Mouse (Mus musculus) CH12.LX (cell line): Measurements from ENCODE around the gene Aldh6a1. TPM values are rescaled to one million over a fixed set of nuclear protein-coding genes. Genes with fewer than 3 reads are reported as not detected.

Source experiments
- DNase-seq: peaks from one replicate; pipeline ENCODE4 v3.0.0-alpha.2; 2013; ENCODE audit errors: extremely low read depth
- H3K27ac ChIP-seq: 2 replicates; pipeline ENCODE4 v1.5.1; 2012; ENCODE audit warnings: low read depth, mild to moderate bottlenecking, control low read depth, moderate library complexity; ENCODE audit not compliant: insufficient read depth
- H3K27me3 ChIP-seq: replicated peaks from 2 replicates; pipeline ENCODE3; 2012; ENCODE audit warnings: inconsistent platforms
- H3K36me3 ChIP-seq, 2 experiments: replicated peaks in 1 of 2; 2 replicates each; pipeline versions ENCODE3 to v1.6.1; 2012; ENCODE audit warnings: inconsistent platforms in 1 of 2, low read length in 1 of 2, mild to moderate bottlenecking in 1 of 2, mixed read lengths in 1 of 2, moderate library complexity in 1 of 2; ENCODE audit not compliant: control insufficient read depth in 1 of 2, insufficient read depth in 1 of 2
- H3K4me1 ChIP-seq, 2 experiments: 2 replicates each; pipeline ENCODE4 v1.6.1; 2012; ENCODE audit warnings: inconsistent platforms in 1 of 2, moderate library complexity in 1 of 2; ENCODE audit not compliant: insufficient read depth in 2 of 2, control insufficient read depth in 1 of 2
- H3K4me2 ChIP-seq: 2 replicates; pipeline ENCODE4 v1.6.1; 2012; ENCODE audit warnings: low read depth, mild to moderate bottlenecking, control low read depth; ENCODE audit not compliant: poor library complexity, insufficient read depth, severe bottlenecking
- H3K4me3 ChIP-seq, 3 experiments: fragments of 150-350 bp in 1 of 3; sonication (generic) in 1 of 3; replicated peaks in 1 of 3; 2 replicates each; pipeline versions ENCODE3 to v1.5.1; 2011 to 2012; ENCODE audit warnings: low read depth in 2 of 3, low read length in 2 of 3, mild to moderate bottlenecking in 2 of 3, moderate library complexity in 2 of 3, control low read depth in 1 of 3, improper control_type of control experiment in 1 of 3, inconsistent platforms in 1 of 3, mixed read lengths in 1 of 3; ENCODE audit not compliant: poor library complexity in 1 of 3
- H3K79me2 ChIP-seq: replicated peaks from 2 replicates; pipeline ENCODE4 v1.6.1; 2012; ENCODE audit warnings: mild to moderate bottlenecking, moderate library complexity; ENCODE audit not compliant: control insufficient read depth, poor library complexity, insufficient read depth, severe bottlenecking; ENCODE audit errors: extremely low read depth
- H3K9ac ChIP-seq: 2 replicates; pipeline ENCODE4 v1.6.1; 2012; ENCODE audit warnings: low read depth, mild to moderate bottlenecking, control low read depth, moderate library complexity; ENCODE audit not compliant: insufficient read depth
- H3K9me3 ChIP-seq: replicated peaks from 2 replicates; pipeline ENCODE3; 2012; ENCODE audit warnings: low read length, inconsistent platforms, mixed read lengths
- BHLHE40 ChIP-seq: IDR thresholded peaks from 2 replicates; pipeline ENCODE4 v1.6.1; 2011; ENCODE audit warnings: mild to moderate bottlenecking, low read depth, low read length, improper control_type of control experiment
- CHD2 ChIP-seq: IDR thresholded peaks from 2 replicates; pipeline ENCODE4 v1.6.1; 2011; ENCODE audit warnings: low read length, improper control_type of control experiment
- CTCF ChIP-seq, 2 experiments: IDR thresholded peaks in 1 of 2; conservative IDR thresholded peaks in 1 of 2; 2 replicates each; pipeline ENCODE4 v1.5.1; 2011 to 2012; ENCODE audit warnings: low read depth in 2 of 2, low read length in 2 of 2, improper control_type of control experiment in 1 of 2, inconsistent platforms in 1 of 2, mild to moderate bottlenecking in 1 of 2, moderate library complexity in 1 of 2
- E2F4 ChIP-seq: IDR thresholded peaks from 2 replicates; pipeline ENCODE4 v1.6.1; 2011; ENCODE audit warnings: low read depth, low read length, improper control_type of control experiment; ENCODE audit not compliant: insufficient replicate concordance
- EP300 ChIP-seq: IDR thresholded peaks from 2 replicates; pipeline ENCODE4 v1.6.1; 2011; ENCODE audit warnings: low read length, improper control_type of control experiment
- HCFC1 ChIP-seq: IDR thresholded peaks from 2 replicates; pipeline ENCODE4 v1.6.1; 2012; ENCODE audit warnings: low read depth, mild to moderate bottlenecking, inconsistent platforms, low read length, improper control_type of control experiment
- JUN ChIP-seq: IDR thresholded peaks from 2 replicates; pipeline ENCODE4 v1.6.1; 2011; ENCODE audit warnings: low read depth, mild to moderate bottlenecking, low read length, improper control_type of control experiment, moderate library complexity; ENCODE audit not compliant: insufficient read depth
- JUND ChIP-seq: conservative IDR thresholded peaks from 2 replicates; pipeline ENCODE4 v1.6.1; 2011; ENCODE audit warnings: low read depth, low read length, improper control_type of control experiment
- KAT2A ChIP-seq: IDR thresholded peaks from 2 replicates; pipeline ENCODE4 v1.6.1; 2012; ENCODE audit warnings: low read length, improper control_type of control experiment, inconsistent platforms; ENCODE audit not compliant: insufficient replicate concordance
- MEF2A ChIP-seq: IDR thresholded peaks from 2 replicates; pipeline ENCODE4 v1.6.1; 2014; ENCODE audit warnings: low read depth, mild to moderate bottlenecking, inconsistent platforms, low read length, improper control_type of control experiment, borderline replicate concordance
- NRF1 ChIP-seq: IDR thresholded peaks from 2 replicates; pipeline ENCODE4 v1.6.1; 2014; ENCODE audit warnings: low read depth, mild to moderate bottlenecking, inconsistent platforms, low read length, improper control_type of control experiment, moderate library complexity
- PAX5 ChIP-seq: IDR thresholded peaks from 2 replicates; pipeline ENCODE4 v1.6.1; 2012; ENCODE audit warnings: low read length, inconsistent platforms, mixed read lengths
- SIN3A ChIP-seq: IDR thresholded peaks from 2 replicates; pipeline ENCODE4 v1.6.1; 2012; ENCODE audit warnings: low read length, improper control_type of control experiment, inconsistent platforms
- SMC3 ChIP-seq: IDR thresholded peaks from 2 replicates; pipeline ENCODE4 v1.6.1; 2011; ENCODE audit warnings: low read depth, low read length, improper control_type of control experiment
- TBP ChIP-seq: conservative IDR thresholded peaks from 2 replicates; pipeline ENCODE4 v1.6.1; 2011; ENCODE audit warnings: low read depth, low read length, improper control_type of control experiment
- TCF12 ChIP-seq: IDR thresholded peaks from 2 replicates; pipeline ENCODE4 v1.6.1; 2014; ENCODE audit warnings: low read depth, mild to moderate bottlenecking, inconsistent platforms, low read length, improper control_type of control experiment
- USF1 ChIP-seq: IDR thresholded peaks from 2 replicates; pipeline ENCODE4 v1.6.1; 2014; ENCODE audit warnings: low read depth, mild to moderate bottlenecking, inconsistent platforms, low read length, improper control_type of control experiment
- ZC3H11A ChIP-seq: IDR thresholded peaks from 2 replicates; pipeline ENCODE4 v1.6.1; 2012; ENCODE audit warnings: low read depth, mild to moderate bottlenecking, inconsistent platforms, low read length, improper control_type of control experiment
- ZMIZ1 ChIP-seq: IDR thresholded peaks from 2 replicates; pipeline ENCODE4 v1.6.1; 2012; ENCODE audit warnings: low read depth, mild to moderate bottlenecking, inconsistent platforms, low read length, improper control_type of control experiment
- ZNF384 ChIP-seq: IDR thresholded peaks from 2 replicates; pipeline ENCODE4 v1.6.1; 2012; ENCODE audit warnings: low read depth, low read length, improper control_type of control experiment, inconsistent platforms
- dilution Hi-C: fragments of 300-500 bp; cut with MboI; formaldehyde crosslinking; loops from 2 replicates; pipeline ENCODE4 v1.14.3; 2020; ENCODE audit warnings: low sequenced_read_pairs; ENCODE audit not compliant: extremely low pct_unique_long_range_greater_than_20kb, extremely low pct_ligation_motif_present
- in situ Hi-C: fragments of 300-500 bp; cut with MboI; formaldehyde crosslinking; loops from 3 replicates; pipeline ENCODE4 v1.14.3; 2019; ENCODE audit warnings: low sequenced_read_pairs, low pct_ligation_motif_present, low pct_unique_long_range_greater_than_20kb, mixed read lengths
- polyA plus RNA-seq: library from polyadenylated mRNA; unstranded; fragments of >175 nt; gene quantifications from 2 replicates; pipeline ENCODE4 v1.2.1, GENCODE M21; 2012; ENCODE audit warnings: low read depth; ENCODE audit not compliant: insufficient read length
- total RNA-seq, 2 experiments: library from RNA; depleted of rRNA; stranded (reverse); fragments of 300-350 nt in 1 of 2; fragments of >200 nt in 1 of 2; gene quantifications; 2 replicates each; pipeline ENCODE4 v1.2.3; 2012 to 2014

The Aldh6a1 gene
- total and polyA plus RNA-seq, 3 experiments, result 1.6 to 4.6 (median 2.2) TPM

- dilution Hi-C loops (no loop called here), in situ Hi-C loops (no loop called here)
- H3K27me3 ChIP-seq, result no peaks in the 10 kb centered on the region
- H3K4me2 ChIP-seq, result no peak overlapping the region
- H3K27ac ChIP-seq, result no peak overlapping the region
- TF ChIP-seq NRF1, result no peak
- TF ChIP-seq TCF12, result no peak
- TF ChIP-seq CHD2, result no peak
- TF ChIP-seq PAX5, result no peak
- TF ChIP-seq BHLHE40, result no peak
- no peak for TF ChIP-seq SIN3A
- TF ChIP-seq KAT2A, result no peak
- no peak for TF ChIP-seq SMC3
- no peak for TF ChIP-seq USF1
- DNase-seq, result no peak
- H3K9ac ChIP-seq, result no peak overlapping the region
- H3K9me3 ChIP-seq, result no peaks in the 10 kb centered on the region
- no peak overlapping the region for H3K4me3 ChIP-seq
- no peaks in the 10 kb centered on the region for H3K36me3 ChIP-seq
- peaks cover 11 to 22% of the 10 kb centered on the region in 2 experiments for H3K4me1 ChIP-seq
- no peaks in the 10 kb centered on the region for H3K79me2 ChIP-seq
Measured at GRCm38 (mm10) chr12:84392681-84393080, 58.1 kb downstream of the Aldh6a1 start.

- in situ Hi-C loops, result no loop called here
- H3K27me3 ChIP-seq, result no peaks in the 10 kb centered on the region
- no peak overlapping the region for H3K9ac ChIP-seq
- no peaks in the 10 kb centered on the region for H3K9me3 ChIP-seq
- no peak overlapping the region for H3K4me2 ChIP-seq
- DNase-seq, result no peak
- H3K4me1 ChIP-seq, result peaks cover 11 to 17% of the 10 kb centered on the region in 2 experiments
- H3K27ac ChIP-seq, result no peak overlapping the region
- TF ChIP-seq JUN, result no peak
- no peak for TF ChIP-seq HCFC1
- TF ChIP-seq SIN3A, result no peak
- no peak for TF ChIP-seq USF1
- TF ChIP-seq ZC3H11A, result no peak
- TF ChIP-seq ZNF384, result no peak
- TF ChIP-seq TCF12, result no peak
- no peak for TF ChIP-seq JUND
- TF ChIP-seq E2F4, result no peak
- no peak for TF ChIP-seq ZMIZ1
- TF ChIP-seq TBP, result no peak
- TF ChIP-seq MEF2A, result no peak
- TF ChIP-seq EP300, result no peak
- no peak for TF ChIP-seq PAX5
- no peak for TF ChIP-seq CHD2
- TF ChIP-seq CTCF (conservative IDR thresholded peaks at IDR 0.05 in 1 of 2, IDR thresholded peaks at IDR 0.05 in 1 of 2; ENCODE audit: low read depth in 2 of 2, low read length in 2 of 2), result no peak
- TF ChIP-seq, all 38 proteins: peak for 0
- H3K36me3 ChIP-seq, result no peaks in the 10 kb centered on the region
- dilution Hi-C loops, result no loop called here
- no peaks in the 10 kb centered on the region for H3K79me2 ChIP-seq
- H3K4me3 ChIP-seq, result no peak overlapping the region
Measured at GRCm38 (mm10) chr12:84390336-84390735, 60.5 kb downstream of the Aldh6a1 start.
